Mouse (Mus musculus) midbrain, embryonic 11.5 days (tissue): ENCODE measurements at regions not wholly inside any gene's neighbourhood (a gene's known extent, or its start where the extent isn't known, plus 50 kb on each side); places are given as distances from the start of the nearest gene placed in this dataset.
"Not testable (repeated sequence)": the region's sequence is repeated elsewhere in the genome, so short reads cannot be mapped to it uniquely, and the experiment has no call there.

Experiments
- ATAC-seq: fragments of 200-750 bp; cut with Nextera tagmentation; 2 replicates; pipeline ENCODE4 v1.8.0; 2017; ENCODE audit warnings: moderate TSS enrichment, moderate library complexity; ENCODE audit not compliant: low FRiP score
- DNase-seq: peaks from one replicate; pipeline ENCODE4 v3.0.0; 2015; ENCODE audit warnings: low spot score; ENCODE audit errors: missing footprints
- H3K27ac ChIP-seq: fragments of 300-500 bp; sonication (generic); 2 replicates; pipeline ENCODE4 v1.5.1; 2014; ENCODE audit warnings: low read depth, low read length
- H3K27me3 ChIP-seq: fragments of 300-500 bp; sonication (generic); 2 replicates; pipeline ENCODE4 v1.6.1; 2014; ENCODE audit warnings: mild to moderate bottlenecking, low read length, moderate library complexity, mixed read lengths; ENCODE audit not compliant: control insufficient read depth, insufficient read depth
- H3K36me3 ChIP-seq: fragments of 300-500 bp; sonication (generic); 2 replicates; pipeline ENCODE4 v1.6.1; 2014; ENCODE audit warnings: mild to moderate bottlenecking, low read length, moderate library complexity, mixed read lengths; ENCODE audit not compliant: control insufficient read depth, insufficient read depth
- H3K4me1 ChIP-seq: fragments of 300-500 bp; sonication (generic); 2 replicates; pipeline ENCODE4 v1.6.1; 2014; ENCODE audit warnings: low read length; ENCODE audit not compliant: control insufficient read depth, insufficient read depth
- H3K4me2 ChIP-seq: fragments of 300-500 bp; sonication (generic); 2 replicates; pipeline ENCODE4 v1.6.1; 2014; ENCODE audit warnings: mild to moderate bottlenecking, moderate library complexity
- H3K4me3 ChIP-seq: fragments of 300-500 bp; sonication (generic); 2 replicates; pipeline ENCODE4 v1.5.1; 2014; ENCODE audit warnings: low read depth, low read length
- H3K9ac ChIP-seq: fragments of 300-500 bp; sonication (generic); 2 replicates; pipeline ENCODE4 v1.6.1; 2014; ENCODE audit warnings: low read length
- H3K9me3 ChIP-seq: fragments of 300-500 bp; sonication (generic); 2 replicates; pipeline ENCODE4 v1.6.1; 2016; ENCODE audit warnings: low read length; ENCODE audit not compliant: control insufficient read depth
- WGBS: fragments of 180-500 bp; shearing (Covaris S2); extraction: QIAGEN DNeasy Blood & Tissue Kit; methylation state at CpG from one replicate; pipeline ENCODE4 v1.1.7; 2014; 5-methylcytosine and 5-hydroxymethylcytosine counted together

GRCm38 (mm10) chr16:50029711-50030110, 229.4 kb downstream of the Cd47 start:
- Histone ChIP-seq H3K27ac (no peak overlapping the region), H3K4me2 (no peak overlapping the region), H3K4me1 (0 out of 2 replicates have a peak, but pooled peaks cover 2% of the 10 kb centered on the region), H3K27me3 (no peaks in the 10 kb centered on the region), H3K9ac (no peak overlapping the region), H3K36me3 (no peaks in the 10 kb centered on the region), H3K9me3 (no peaks in the 10 kb centered on the region), H3K4me3 (no peak overlapping the region)
- ATAC-seq (no peak), DNase-seq (no peak)
- WGBS = 85% methylated on average over 1 of the region's 1 CpGs

DNA sequence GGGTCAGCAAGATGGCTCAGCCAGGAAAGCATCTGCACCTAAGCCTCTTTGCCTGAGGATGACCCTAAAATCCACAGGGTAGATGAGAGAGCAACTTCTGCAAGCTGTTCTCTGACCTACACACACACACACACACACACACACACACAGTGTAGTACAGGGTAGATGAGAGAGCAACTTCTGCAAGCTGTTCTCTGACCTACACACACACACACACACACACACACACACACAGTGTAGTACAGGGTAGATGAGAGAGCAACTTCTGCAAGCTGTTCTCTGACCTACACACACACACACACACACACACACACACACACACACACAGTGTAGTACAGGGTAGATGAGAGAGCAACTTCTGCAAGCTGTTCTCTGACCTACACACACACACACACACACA, 230.0 kb downstream of the Cd47 start:
- peak; percentile 41 for ATAC-seq
- not testable (repeated sequence) for H3K27me3 ChIP-seq, H3K9ac ChIP-seq, H3K27ac ChIP-seq, H3K9me3 ChIP-seq, H3K4me2 ChIP-seq, H3K4me3 ChIP-seq, H3K4me1 ChIP-seq, DNase-seq, H3K36me3 ChIP-seq

DNA sequence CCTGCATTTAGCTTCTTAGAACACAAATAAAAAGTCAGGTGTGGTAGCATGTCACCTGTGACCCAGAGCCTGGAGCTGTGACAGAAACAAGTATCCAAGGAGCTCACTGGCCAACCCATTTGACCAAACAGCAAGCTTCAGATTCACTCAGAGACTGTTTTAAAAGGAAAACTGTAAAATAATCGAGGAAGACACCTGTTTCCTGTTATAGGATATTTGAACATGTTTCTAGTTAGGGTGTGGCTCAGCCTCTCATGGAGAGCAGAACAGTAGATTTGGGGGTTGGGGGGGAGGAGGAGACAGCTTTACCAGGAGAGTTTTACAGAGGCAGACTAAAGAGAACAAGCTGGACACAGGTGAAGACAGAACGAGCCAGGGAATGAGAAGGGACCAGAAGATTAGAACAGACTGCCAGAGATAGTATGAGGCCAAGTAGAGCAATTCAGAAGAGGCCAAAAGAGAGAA, 230.6 kb downstream of the Cd47 start:
- no peak overlapping the region for H3K4me3 ChIP-seq
- H3K9ac ChIP-seq = no peak overlapping the region
- no peaks in the 10 kb centered on the region for H3K9me3 ChIP-seq
- H3K36me3 ChIP-seq = no peaks in the 10 kb centered on the region
- ATAC-seq (no peak), DNase-seq (no peak)
- H3K4me1 ChIP-seq = 0 out of 2 replicates have a peak, but pooled peaks cover 2% of the 10 kb centered on the region
- H3K27ac ChIP-seq = no peak overlapping the region
- no peak overlapping the region for H3K4me2 ChIP-seq
- H3K27me3 ChIP-seq = no peaks in the 10 kb centered on the region
- WGBS = 77% methylated on average over 2 of the region's 2 CpGs

DNA sequence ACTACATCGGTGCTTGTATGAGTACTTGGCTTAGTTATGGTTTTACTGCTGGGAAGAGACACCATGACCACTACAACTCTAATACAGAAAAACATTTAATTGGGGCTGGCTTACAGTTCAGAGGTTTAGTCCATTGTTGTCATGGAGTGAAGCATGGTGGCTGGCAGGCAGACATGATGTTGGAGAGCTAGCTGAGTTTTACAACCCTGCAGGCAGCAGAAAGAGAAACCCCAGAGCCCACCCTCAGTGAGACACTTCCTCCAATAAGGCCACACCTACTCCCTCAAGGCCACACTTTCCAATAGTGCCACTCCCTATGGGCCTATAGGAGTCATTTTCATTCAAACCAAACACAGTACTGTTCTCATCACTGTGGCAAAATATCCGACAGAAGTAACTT, 232.5 kb downstream of the Cd47 start:
- no peak overlapping the region for H3K4me2 ChIP-seq
- no peak overlapping the region for H3K27ac ChIP-seq
- H3K4me3 ChIP-seq = no peak overlapping the region
- WGBS = 94% methylated on average over 2 of the region's 2 CpGs
- no peaks in the 10 kb centered on the region for H3K4me1 ChIP-seq
- no peaks in the 10 kb centered on the region for H3K36me3 ChIP-seq
- H3K9ac ChIP-seq = no peak overlapping the region
- no peaks in the 10 kb centered on the region for H3K27me3 ChIP-seq
- ATAC-seq (no peak), DNase-seq (no peak)
- H3K9me3 ChIP-seq = no peaks in the 10 kb centered on the region

DNA sequence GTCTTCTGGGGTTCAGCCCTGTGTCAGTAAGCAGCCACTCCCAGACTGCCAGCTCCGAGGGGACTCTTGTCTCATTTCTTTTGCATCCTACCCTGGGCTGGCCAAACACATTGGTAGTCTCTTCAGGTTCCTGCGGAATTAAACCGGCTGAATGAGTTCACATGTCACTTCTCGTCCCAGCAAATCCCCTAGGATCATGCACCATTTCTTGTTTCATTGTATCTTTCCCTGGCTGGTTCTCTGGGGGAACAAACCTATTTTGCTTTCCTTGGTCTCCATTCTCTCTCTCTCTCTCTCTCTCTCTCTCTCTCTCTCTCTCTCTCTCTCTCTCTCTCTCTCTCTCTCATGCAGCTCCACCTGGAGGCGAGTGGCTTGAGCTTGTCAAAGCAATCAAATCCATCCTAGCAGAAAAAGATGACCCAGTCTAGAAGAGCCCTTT, 236.0 kb downstream of the Cd47 start:
- Histone ChIP-seq H3K4me1 (no peaks in the 10 kb centered on the region), H3K27ac (no peak overlapping the region), H3K4me3 (no peak overlapping the region), H3K9me3 (no peaks in the 10 kb centered on the region), H3K4me2 (no peak overlapping the region), H3K9ac (no peak overlapping the region), H3K27me3 (no peaks in the 10 kb centered on the region), H3K36me3 (no peaks in the 10 kb centered on the region)
- DNase-seq (no peak), ATAC-seq (peak; percentile 73)
- WGBS = 42% methylated on average over 5 of the region's 5 CpGs

DNA sequence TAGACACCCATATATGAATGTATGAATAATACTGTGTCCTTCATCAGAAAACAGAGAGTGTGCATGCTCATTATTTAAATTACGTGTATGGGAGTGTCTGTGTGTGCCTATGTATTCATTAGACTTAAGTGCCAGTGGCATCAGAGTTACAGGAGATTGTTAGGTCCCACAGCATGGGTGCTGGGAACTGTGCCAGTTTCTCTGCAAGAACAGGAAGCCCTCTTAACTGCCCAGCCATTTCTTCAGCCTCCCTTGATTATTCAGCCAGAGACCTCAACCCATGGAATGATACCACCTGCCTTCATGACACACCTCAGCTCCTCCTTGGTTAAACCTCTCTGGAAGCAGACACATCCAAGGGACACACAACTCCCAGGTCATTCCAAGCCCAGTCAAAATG, 243.8 kb downstream of the Cd47 start:
- Histone ChIP-seq H3K36me3 (no peaks in the 10 kb centered on the region), H3K4me3 (no peak overlapping the region), H3K4me1 (no peaks in the 10 kb centered on the region), H3K9ac (no peak overlapping the region), H3K9me3 (no peaks in the 10 kb centered on the region), H3K27me3 (no peaks in the 10 kb centered on the region), H3K27ac (no peak overlapping the region), H3K4me2 (no peak overlapping the region)
- DNase-seq (no peak), ATAC-seq (no peak)
- 86% methylated on average over 1 of the region's 1 CpGs for WGBS

DNA sequence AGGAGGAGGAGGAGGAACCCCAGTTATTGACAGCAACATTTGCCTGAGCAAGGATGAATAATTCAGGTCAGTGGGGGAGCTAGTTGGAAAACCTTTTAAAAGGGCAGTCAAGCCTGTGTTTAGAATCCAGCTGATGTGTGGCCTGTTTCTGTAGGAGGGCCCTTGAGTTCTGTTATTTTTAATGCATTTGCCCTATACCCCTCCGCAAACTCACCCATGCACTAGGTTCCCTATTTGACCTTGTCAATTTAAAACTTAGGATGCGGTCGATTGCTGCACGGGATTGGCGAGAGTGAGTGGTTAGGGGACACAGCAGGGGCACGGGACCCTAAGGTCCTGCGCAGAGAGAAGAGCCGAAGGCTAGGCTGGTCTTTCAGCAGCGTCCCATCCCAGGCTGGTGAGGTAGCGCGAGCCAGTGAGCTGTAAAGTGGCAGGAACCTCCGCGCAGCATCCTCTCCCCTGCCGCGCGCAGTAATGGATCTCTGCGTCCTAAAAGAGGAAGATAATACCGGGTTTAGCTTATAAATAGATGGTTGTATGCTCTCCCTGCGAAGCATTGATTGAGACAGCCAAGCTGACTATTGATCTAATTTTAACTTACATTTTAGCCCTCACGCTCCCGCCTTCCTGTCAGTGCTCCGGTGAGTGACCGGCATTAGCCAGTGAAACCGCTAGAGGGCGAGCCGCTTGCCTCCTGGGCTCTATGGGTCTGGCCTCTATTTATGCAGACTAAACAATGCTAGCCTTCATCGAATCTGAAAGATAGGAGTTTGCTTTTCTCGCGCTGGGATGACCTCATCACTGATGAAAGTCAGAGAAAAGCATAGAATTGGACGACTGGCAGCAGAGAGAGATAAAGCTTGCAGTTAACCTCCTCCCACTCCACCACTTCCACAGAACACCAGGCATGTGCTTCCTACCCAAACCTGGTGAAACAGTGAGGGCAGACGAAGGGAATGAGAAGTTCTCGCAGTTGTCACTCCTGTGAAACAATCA, 245.5 kb downstream of the Cd47 start:
- Histone ChIP-seq H3K9me3 (no peaks in the 10 kb centered on the region), H3K27ac (no peak overlapping the region), H3K27me3 (no peaks in the 10 kb centered on the region), H3K4me1 (no peaks in the 10 kb centered on the region), H3K36me3 (no peaks in the 10 kb centered on the region), H3K4me2 (peak overlapping the region; percentile 32), H3K9ac (no peak overlapping the region), H3K4me3 (peak overlapping the region; percentile 25)
- peak; percentile 95 for ATAC-seq
- 8% methylated on average over 32 of the region's 32 CpGs for WGBS
- peak; percentile 95 for DNase-seq

- H3K36me3 ChIP-seq = no peaks in the 10 kb centered on the region
- no peaks in the 10 kb centered on the region for H3K4me1 ChIP-seq
- H3K9ac ChIP-seq = no peak overlapping the region
- no peak overlapping the region for H3K27ac ChIP-seq
- H3K4me3 ChIP-seq = no peak overlapping the region
- 95% methylated on average over 4 of the region's 4 CpGs for WGBS
- no peak for ATAC-seq
- peak; percentile 73 for DNase-seq
- H3K9me3 ChIP-seq = no peaks in the 10 kb centered on the region
- no peak overlapping the region for H3K4me2 ChIP-seq
- no peaks in the 10 kb centered on the region for H3K27me3 ChIP-seq
Observed at GRCm38 (mm10) chr16:50063540-50063939, 263.2 kb downstream of the Cd47 start.

DNA sequence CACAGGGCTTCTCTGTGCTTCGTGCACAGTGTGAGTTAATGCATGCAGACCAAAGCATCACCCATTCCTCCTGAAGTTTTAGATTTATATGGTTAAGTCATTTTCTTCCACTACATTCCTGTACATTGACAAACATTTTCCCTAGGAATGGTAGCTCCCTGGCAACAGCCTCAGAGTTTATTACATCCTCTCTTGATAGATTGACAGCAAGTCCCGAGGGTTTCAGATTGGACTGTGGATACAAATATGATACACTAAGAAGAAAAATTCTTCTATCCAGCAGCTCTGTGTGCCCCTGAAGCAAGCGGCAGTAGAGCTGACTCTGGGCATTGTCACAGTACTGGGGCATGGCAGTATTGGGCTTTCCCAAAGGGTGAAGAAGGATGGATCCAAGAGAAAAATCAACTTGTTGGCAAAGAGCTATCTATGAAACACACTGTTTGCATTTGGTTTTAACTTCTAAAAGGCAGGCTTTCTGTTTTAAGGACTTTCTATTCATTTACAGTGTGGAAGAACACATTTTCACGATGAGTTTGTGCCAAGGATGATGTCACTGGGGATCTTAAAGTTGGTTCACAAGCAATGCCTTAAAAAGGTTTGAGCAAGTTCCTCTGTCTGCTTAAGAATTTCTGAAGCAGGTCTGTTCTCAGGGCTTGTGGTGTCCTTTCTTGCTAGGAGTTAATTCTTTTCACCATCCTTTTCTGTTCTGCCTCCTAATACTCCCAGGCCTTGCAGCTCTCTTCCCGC, 265.2 kb downstream of the Cd47 start:
- ATAC-seq (no peak), DNase-seq (no peak)
- H3K4me1 ChIP-seq = no peaks in the 10 kb centered on the region
- 86% methylated on average over 5 of the region's 5 CpGs for WGBS
- no peaks in the 10 kb centered on the region for H3K27me3 ChIP-seq
- H3K27ac ChIP-seq = no peak overlapping the region
- H3K36me3 ChIP-seq = no peaks in the 10 kb centered on the region
- H3K9ac ChIP-seq = no peak overlapping the region
- no peaks in the 10 kb centered on the region for H3K9me3 ChIP-seq
- H3K4me2 ChIP-seq = no peak overlapping the region
- H3K4me3 ChIP-seq = no peak overlapping the region
